Mouse (Mus musculus) hindbrain, embryonic 13.5 days (tissue): ENCODE data around the gene Mertk. TPM values are rescaled to one million over a fixed set of nuclear protein-coding genes. Genes with fewer than 3 reads are reported as not detected.

ENCODE experiments used
- ATAC-seq: fragments of 200-750 bp; cut with Nextera tagmentation; 2 replicates; pipeline ENCODE4 v1.8.0; 2017; ENCODE audit warnings: moderate TSS enrichment; ENCODE audit not compliant: low FRiP score
- H3K27ac ChIP-seq: fragments of 300-500 bp; sonication (generic); 2 replicates; pipeline ENCODE4 v1.5.1; 2015; ENCODE audit warnings: inconsistent platforms, mild to moderate bottlenecking, moderate library complexity
- H3K27me3 ChIP-seq: fragments of 300-500 bp; sonication (generic); 2 replicates; pipeline ENCODE4 v1.6.1; 2015; ENCODE audit warnings: mild to moderate bottlenecking, inconsistent platforms
- H3K36me3 ChIP-seq: fragments of 300-500 bp; sonication (generic); 2 replicates; pipeline ENCODE4 v1.6.1; 2015; ENCODE audit warnings: mild to moderate bottlenecking, inconsistent platforms
- H3K4me1 ChIP-seq: fragments of 300-500 bp; sonication (generic); replicated peaks from 2 replicates; pipeline ENCODE4 v1.6.1; 2015; ENCODE audit warnings: inconsistent platforms
- H3K4me2 ChIP-seq: fragments of 300-500 bp; sonication (generic); 2 replicates; pipeline ENCODE4 v1.6.1; 2015; ENCODE audit warnings: inconsistent platforms, mild to moderate bottlenecking, moderate library complexity
- H3K4me3 ChIP-seq: fragments of 300-500 bp; sonication (generic); 2 replicates; pipeline ENCODE4 v1.5.1; 2015; ENCODE audit warnings: mild to moderate bottlenecking, inconsistent platforms
- H3K9ac ChIP-seq: fragments of 300-500 bp; sonication (generic); 2 replicates; pipeline ENCODE4 v1.6.1; 2015; ENCODE audit warnings: mild to moderate bottlenecking, inconsistent platforms
- H3K9me3 ChIP-seq: fragments of 300-500 bp; sonication (generic); 2 replicates; pipeline ENCODE4 v1.6.1; 2016; ENCODE audit warnings: inconsistent platforms
- WGBS: fragments of 180-500 bp; shearing (Covaris S2); methylation state at CpG from one replicate; pipeline ENCODE4 v1.1.7; 2015; 5-methylcytosine and 5-hydroxymethylcytosine counted together
- polyA plus RNA-seq: library from polyadenylated mRNA; unstranded; fragments of >200 nt; fragmentation: Nextera tagmentation; extraction: Ambion mirVana; gene quantifications from 2 replicates; pipeline ENCODE4 v1.2.1, GENCODE M21; 2015

Gene Mertk
- polyA plus RNA-seq, 1 experiment from 2014 or later: 2.0 TPM

DNA sequence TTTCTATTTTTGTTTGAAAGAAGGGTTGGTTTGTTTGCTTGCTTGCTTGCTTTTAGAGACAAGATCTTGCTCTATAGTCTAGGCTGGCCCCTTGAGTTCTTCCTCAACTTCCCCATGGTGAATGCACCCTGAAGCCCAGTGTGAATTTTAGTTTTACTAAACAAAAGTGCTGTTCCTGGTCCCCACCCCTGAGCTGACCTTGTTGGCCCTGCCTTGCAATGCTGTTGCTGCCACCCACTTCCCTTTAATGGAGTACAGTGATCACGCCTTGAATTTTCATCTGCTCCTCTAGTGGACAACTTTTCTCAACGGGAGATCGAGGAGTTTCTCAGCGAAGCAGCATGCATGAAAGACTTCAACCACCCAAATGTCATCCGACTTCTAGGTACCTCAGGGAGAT is 83.5 kb downstream of the Mertk start:
- 0 out of 2 replicates have a peak, but pooled peaks cover 5% of the 10 kb centered on the region for H3K4me1 ChIP-seq
- no peak overlapping the region for H3K9ac ChIP-seq
- H3K9me3 ChIP-seq: no peaks in the 10 kb centered on the region
- H3K4me2 ChIP-seq: no peak overlapping the region
- WGBS: 90% methylated on average over 5 of the region's 5 CpGs
- no peaks in the 10 kb centered on the region for H3K36me3 ChIP-seq
- no peak for ATAC-seq
- no peaks in the 10 kb centered on the region for H3K27me3 ChIP-seq
- H3K4me3 ChIP-seq: no peak overlapping the region
- H3K27ac ChIP-seq: no peak overlapping the region

DNA sequence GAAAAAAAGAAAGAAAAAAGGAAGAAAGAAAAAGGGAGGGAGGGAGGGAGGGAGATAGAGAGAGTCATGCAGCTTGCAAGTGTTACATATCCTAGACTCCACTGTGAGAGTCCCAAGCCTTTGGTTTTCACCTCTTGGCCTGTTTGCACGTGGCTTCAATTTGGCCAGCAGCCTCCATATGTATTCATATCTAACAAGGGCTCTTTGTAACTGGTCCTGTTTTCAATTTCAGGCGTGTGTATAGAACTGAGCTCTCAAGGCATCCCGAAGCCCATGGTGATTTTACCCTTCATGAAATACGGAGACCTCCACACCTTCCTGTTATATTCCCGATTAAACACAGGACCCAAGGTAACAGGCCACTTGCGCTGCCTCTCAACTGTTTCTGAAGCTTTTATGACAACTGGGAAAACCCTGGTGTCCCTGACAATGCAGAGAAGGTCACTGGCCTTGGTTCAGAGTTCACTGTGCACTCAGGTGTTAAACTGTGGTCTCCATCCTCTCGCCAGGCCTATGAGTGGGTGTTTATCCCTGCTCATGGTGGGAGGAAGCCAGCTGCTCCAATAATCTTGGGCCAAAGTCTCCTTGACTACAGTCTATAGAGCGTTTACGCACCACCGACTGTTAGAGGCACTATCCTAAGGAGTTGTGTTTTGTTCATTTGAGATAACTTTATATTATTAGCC is 85.0 kb downstream of the Mertk start:
- H3K4me1 ChIP-seq: 0 out of 2 replicates have a peak, but pooled peaks cover 5% of the 10 kb centered on the region
- no peak overlapping the region for H3K4me2 ChIP-seq
- WGBS: 76% methylated on average over 10 of the region's 10 CpGs
- no peaks in the 10 kb centered on the region for H3K36me3 ChIP-seq
- no peak overlapping the region for H3K9ac ChIP-seq
- no peak overlapping the region for H3K27ac ChIP-seq
- ATAC-seq: no peak
- H3K27me3 ChIP-seq: no peaks in the 10 kb centered on the region
- no peak overlapping the region for H3K4me3 ChIP-seq
- H3K9me3 ChIP-seq: no peaks in the 10 kb centered on the region

DNA sequence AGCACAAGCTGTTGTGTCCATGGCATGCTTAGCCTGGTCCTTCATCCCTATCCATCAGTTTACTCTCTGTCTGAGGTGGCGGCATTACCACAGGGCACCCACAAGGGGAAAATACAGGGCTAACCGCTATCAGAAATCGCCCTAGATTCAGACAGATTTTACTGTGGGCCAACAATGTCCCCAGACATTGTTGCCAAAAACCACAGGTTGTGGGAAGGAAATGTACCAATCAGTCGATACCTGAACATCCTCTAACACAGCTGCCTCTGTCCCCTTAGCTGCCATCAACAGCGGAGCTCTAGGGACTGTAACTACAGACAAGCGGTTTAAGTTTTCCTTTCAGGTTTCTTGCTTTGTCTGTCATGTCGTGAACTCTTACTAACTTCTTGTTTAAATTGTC is 86.1 kb downstream of the Mertk start:
- Histone ChIP-seq H3K4me3 (no peak overlapping the region), H3K9ac (no peak overlapping the region), H3K9me3 (no peaks in the 10 kb centered on the region), H3K27ac (no peak overlapping the region), H3K36me3 (no peaks in the 10 kb centered on the region), H3K4me2 (no peak overlapping the region), H3K4me1 (0 out of 2 replicates have a peak, but pooled peaks cover 5% of the 10 kb centered on the region), H3K27me3 (no peaks in the 10 kb centered on the region)
- WGBS: 90% methylated on average over 7 of the region's 7 CpGs
- no peak for ATAC-seq

DNA sequence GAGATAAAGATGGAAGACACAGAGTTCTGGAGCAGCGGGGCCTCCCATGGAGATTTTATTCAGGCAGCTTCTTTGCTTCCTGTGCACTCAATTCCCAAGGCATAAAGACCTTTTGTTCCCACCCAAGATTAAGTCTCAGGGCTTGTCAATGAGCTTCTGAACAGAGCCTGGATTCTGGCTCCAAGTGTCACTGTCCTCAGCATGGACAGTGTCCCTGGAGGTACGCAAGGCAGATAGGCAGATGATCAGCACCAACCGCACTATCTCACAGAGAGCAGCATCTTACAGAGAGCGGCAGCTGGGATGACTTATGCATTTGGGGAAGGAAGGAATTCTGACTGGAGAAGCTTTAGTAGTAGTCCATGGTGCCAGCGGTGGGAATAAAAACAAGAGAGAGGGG is 87.6 kb downstream of the Mertk start:
- Histone ChIP-seq H3K36me3 (no peaks in the 10 kb centered on the region), H3K27me3 (no peaks in the 10 kb centered on the region), H3K4me3 (no peak overlapping the region), H3K27ac (no peak overlapping the region), H3K9me3 (no peaks in the 10 kb centered on the region), H3K9ac (no peak overlapping the region), H3K4me2 (no peak overlapping the region), H3K4me1 (0 out of 2 replicates have a peak, but pooled peaks cover 5% of the 10 kb centered on the region)
- ATAC-seq: no peak
- 50% methylated on average over 5 of the region's 5 CpGs for WGBS

DNA sequence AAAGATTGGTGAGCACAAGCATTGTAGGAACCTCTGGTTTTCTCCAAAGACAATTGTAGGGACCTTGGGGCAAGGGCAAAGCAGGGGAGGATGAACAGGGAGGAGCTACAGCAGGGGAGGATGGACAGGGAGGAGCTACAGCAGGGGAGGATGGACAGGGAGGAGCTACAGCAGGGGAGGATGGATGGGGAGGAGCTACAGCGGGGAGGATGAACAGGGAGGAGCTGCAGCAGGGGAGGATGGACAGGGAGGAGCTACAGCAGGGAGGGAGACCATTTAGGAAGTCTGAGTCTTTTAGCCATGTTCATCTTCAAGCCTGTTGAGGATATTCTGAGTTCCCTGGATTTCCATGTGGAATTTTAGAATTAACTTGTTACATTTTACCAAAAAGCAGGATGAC is 88.0 kb downstream of the Mertk start:
- Histone ChIP-seq H3K9ac (no peak overlapping the region), H3K4me1 (0 out of 2 replicates have a peak, but pooled peaks cover 5% of the 10 kb centered on the region), H3K9me3 (no peaks in the 10 kb centered on the region), H3K27ac (no peak overlapping the region), H3K27me3 (no peaks in the 10 kb centered on the region), H3K4me3 (no peak overlapping the region), H3K36me3 (no peaks in the 10 kb centered on the region), H3K4me2 (no peak overlapping the region)
- no peak for ATAC-seq
- WGBS: 73% methylated on average over 1 of the region's 1 CpGs

DNA sequence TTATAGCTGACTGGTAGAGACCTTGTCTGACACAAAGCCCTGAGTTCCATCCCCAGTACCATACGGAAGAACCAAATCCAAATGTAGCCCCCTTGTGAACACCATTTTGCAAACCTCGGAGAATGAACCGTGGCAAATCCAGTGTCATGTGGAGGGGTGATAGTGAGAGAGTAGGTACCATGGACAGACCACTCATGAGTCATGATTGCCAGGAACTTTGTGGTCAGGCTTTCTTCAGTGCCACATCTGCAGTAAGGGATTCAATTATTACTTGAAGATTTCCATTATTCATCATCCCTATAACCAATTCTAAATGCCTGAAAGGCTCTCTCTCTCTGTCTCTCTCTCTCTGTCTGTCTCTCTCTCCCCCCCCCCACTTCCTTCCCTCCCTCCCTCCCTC is 89.0 kb downstream of the Mertk start:
- H3K9me3 ChIP-seq: no peaks in the 10 kb centered on the region
- WGBS: 93% methylated on average over 3 of the region's 3 CpGs
- no peaks in the 10 kb centered on the region for H3K27me3 ChIP-seq

DNA sequence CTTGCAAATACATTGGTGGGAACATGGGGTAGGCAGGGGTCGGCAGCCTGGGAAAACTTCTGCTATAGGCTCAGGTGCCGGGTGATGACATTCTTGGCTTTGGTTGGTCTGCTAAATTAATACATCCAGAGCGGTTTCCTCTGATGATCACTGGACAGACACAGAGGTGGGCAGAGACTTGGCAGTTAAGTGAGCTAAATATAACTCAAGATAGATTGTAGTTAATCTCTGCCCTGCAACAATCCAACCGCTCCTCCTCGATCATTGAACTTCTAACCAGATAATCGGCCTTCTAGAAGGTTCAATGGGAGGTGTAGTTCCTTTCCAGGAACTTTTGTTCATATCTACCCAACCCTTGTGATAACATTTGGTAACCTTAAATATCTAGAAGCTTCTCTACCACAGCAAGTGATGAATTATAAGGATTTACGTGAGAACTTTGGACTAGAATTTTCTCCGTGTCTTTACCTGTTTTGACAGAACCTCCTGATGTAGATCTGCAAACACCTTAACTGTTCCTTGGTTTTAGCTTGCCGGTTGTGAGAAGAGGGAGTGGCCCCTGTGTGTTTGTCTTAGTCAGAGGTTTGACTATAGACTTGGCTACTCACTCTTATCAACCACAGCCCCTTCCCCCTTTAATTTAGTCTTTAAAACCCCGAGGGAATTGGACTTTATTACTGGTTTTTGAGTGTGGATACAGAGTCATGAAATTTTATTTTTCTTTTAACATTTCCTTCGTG is 92.3 kb downstream of the Mertk start:
- no peak overlapping the region for H3K27ac ChIP-seq
- H3K27me3 ChIP-seq: no peaks in the 10 kb centered on the region
- H3K9me3 ChIP-seq: no peaks in the 10 kb centered on the region
- H3K4me2 ChIP-seq: no peak overlapping the region
- 0 out of 2 replicates have a peak, but pooled peaks cover 5% of the 10 kb centered on the region for H3K4me1 ChIP-seq
- no peak for ATAC-seq
- no peaks in the 10 kb centered on the region for H3K36me3 ChIP-seq
- 89% methylated on average over 11 of the region's 11 CpGs for WGBS
- no peak overlapping the region for H3K9ac ChIP-seq
- no peak overlapping the region for H3K4me3 ChIP-seq

More for the DNA sequence above, 89.0 kb downstream of the Mertk start:
- no peak overlapping the region for H3K27ac ChIP-seq
- H3K36me3 ChIP-seq: no peaks in the 10 kb centered on the region
- H3K4me3 ChIP-seq: no peak overlapping the region
- no peak for ATAC-seq
- 0 out of 2 replicates have a peak, but pooled peaks cover 5% of the 10 kb centered on the region for H3K4me1 ChIP-seq
- H3K9ac ChIP-seq: no peak overlapping the region
- H3K4me2 ChIP-seq: no peak overlapping the region

DNA sequence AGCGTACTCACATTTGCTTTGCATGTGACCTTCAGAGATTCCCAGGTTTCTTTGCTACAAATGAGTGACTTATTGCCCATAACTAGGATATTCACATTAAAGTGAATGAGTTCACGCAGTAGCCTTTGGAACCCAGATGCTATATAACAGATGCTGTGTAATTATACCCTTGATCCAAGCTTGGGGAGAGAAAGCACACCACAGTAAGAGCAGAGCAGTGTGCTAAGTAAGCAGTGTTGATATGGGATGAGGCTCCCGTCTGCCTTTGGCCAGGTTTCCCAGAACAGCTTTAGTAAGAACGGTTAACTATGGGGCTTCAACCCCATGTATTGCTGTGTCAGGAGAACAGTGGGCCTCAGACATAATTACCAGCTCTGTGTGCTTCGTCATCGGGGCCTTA is 95.2 kb downstream of the Mertk start:
- ATAC-seq: no peak
- 51% methylated on average over 6 of the region's 6 CpGs for WGBS
- H3K36me3 ChIP-seq: no peaks in the 10 kb centered on the region
- H3K27me3 ChIP-seq: no peaks in the 10 kb centered on the region
- H3K4me2 ChIP-seq: no peak overlapping the region
- H3K27ac ChIP-seq: no peak overlapping the region
- H3K4me1 ChIP-seq: no peaks in the 10 kb centered on the region
- H3K9ac ChIP-seq: no peak overlapping the region
- no peak overlapping the region for H3K4me3 ChIP-seq
- no peaks in the 10 kb centered on the region for H3K9me3 ChIP-seq

DNA sequence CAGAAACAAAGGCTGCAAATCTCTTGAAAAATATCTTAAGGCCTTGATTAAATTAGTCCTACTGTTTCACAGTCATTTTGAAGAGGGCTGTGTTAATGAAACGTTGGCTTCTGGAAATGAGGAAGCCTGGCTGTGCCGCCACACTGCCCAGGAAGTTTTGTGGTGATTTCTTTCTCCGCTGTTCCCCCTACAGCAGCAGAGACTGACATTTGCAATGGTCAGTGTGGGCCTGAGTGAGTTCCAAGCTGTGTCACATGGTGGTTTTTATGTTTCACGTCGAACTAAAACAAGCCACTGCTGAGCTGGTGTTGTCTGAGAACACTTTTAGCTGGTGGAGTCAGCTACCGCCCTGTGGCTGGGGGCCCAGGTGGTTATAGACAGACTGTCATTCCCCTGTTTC is 97.7 kb downstream of the Mertk start:
- Histone ChIP-seq H3K9ac (no peak overlapping the region), H3K4me2 (no peak overlapping the region), H3K9me3 (no peaks in the 10 kb centered on the region), H3K27me3 (no peaks in the 10 kb centered on the region), H3K27ac (no peak overlapping the region), H3K4me3 (no peak overlapping the region), H3K36me3 (no peaks in the 10 kb centered on the region; the same call in 1 of the 2 replicates), H3K4me1 (no peaks in the 10 kb centered on the region)
- no peak for ATAC-seq
- 78% methylated on average over 6 of the region's 6 CpGs for WGBS

DNA sequence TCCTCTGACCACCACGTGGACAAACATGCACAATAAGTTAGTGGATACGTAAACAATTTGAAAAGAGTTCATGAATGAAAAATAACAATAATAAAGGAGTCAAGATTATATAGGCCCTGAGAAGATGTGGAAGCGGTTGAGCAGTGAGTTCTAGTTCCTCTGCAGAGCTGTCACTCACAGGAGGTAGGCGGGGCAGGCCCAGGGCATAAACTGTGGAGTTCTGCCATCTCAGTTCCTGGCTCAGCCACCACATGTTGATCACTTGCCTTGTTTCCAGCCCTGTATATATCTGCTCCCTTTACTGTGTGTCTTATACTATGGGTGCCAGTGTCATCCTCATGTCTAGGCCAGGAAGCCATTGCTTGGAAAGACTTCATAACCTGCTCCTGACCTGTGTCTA is 104.7 kb downstream of the Mertk start:
- Histone ChIP-seq H3K9ac (no peak overlapping the region), H3K27me3 (no peaks in the 10 kb centered on the region), H3K4me1 (no peaks in the 10 kb centered on the region), H3K36me3 (no peaks in the 10 kb centered on the region; the same call in 1 of the 2 replicates), H3K4me3 (no peak overlapping the region), H3K27ac (no peak overlapping the region), H3K9me3 (no peaks in the 10 kb centered on the region), H3K4me2 (no peak overlapping the region)
- WGBS: 94% methylated on average over 4 of the region's 4 CpGs
- ATAC-seq: no peak

DNA sequence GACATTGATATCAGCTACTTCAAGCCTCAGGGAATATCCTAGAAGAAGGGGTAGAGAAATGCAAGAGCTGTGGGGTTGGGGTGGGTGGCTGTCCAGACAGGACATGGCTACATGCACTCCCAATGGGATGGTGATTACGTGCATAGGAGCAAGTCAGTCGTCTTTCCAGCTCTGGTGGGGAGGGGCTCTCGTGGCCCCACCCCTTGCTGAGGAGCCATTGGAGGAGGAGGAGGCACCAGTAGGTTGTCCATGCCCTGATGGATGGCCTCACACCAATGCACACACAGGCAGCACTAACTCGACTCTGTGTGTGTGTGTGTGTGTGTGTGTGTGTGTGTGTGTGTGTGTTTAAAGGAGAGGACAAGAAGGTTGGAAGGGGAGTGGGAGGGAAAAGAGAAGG is 106.6 kb downstream of the Mertk start:
- no peaks in the 10 kb centered on the region for H3K36me3 ChIP-seq
- no peak overlapping the region for H3K4me3 ChIP-seq
- H3K9ac ChIP-seq: no peak overlapping the region
- ATAC-seq: no peak
- H3K9me3 ChIP-seq: no peaks in the 10 kb centered on the region
- WGBS: 67% methylated on average over 4 of the region's 4 CpGs
- H3K4me2 ChIP-seq: no peak overlapping the region
- H3K27ac ChIP-seq: no peak overlapping the region
- H3K4me1 ChIP-seq: no peaks in the 10 kb centered on the region
- no peaks in the 10 kb centered on the region for H3K27me3 ChIP-seq

DNA sequence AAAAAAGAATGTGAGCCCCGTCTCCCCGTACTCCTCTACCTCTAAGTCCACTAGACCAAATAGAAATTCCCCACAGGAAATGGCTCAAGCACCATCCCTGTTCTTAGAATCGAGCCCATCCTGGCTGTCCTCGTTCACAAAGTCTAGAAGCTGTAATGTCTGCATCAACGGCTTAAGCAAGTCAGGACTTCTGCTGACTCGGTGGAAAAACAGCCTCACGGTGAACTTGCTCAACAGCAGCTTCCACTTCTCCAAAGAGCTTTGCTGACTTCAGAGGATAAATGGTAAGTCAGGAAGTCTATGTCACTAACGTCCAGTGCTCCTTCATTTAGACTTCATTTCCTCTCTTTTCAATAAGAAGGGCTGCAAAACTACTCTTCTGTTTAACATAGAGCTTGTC is 107.8 kb downstream of the Mertk start:
- H3K27ac ChIP-seq: no peak overlapping the region
- 81% methylated on average over 8 of the region's 8 CpGs for WGBS
- ATAC-seq: no peak
- H3K4me2 ChIP-seq: no peak overlapping the region
- H3K4me3 ChIP-seq: no peak overlapping the region
- no peaks in the 10 kb centered on the region for H3K36me3 ChIP-seq
- no peaks in the 10 kb centered on the region for H3K4me1 ChIP-seq
- H3K27me3 ChIP-seq: no peaks in the 10 kb centered on the region
- H3K9me3 ChIP-seq: no peaks in the 10 kb centered on the region
- no peak overlapping the region for H3K9ac ChIP-seq

DNA sequence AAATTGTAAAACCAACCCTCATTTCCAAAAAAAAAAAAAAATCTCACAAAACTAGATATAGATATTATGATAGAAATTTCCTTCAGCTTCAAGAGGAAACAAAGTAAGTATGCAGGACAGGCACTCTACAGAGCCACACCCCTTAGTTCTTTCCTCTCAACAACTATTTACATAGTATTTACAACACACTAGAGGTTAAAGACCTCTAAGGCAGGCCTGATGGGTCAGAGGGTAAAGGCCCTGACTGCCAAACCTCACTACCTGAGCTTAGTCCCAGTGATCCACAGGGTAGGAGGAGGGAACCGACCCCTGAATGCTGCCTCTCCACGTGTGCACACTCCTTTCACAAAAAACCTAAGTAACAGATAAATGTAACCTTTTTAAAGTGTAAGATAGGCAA is 114.0 kb downstream of the Mertk start:
- Histone ChIP-seq H3K9ac (no peak overlapping the region), H3K4me1 (no peaks in the 10 kb centered on the region), H3K9me3 (no peaks in the 10 kb centered on the region), H3K36me3 (no peaks in the 10 kb centered on the region), H3K4me3 (no peak overlapping the region), H3K27me3 (no peaks in the 10 kb centered on the region), H3K27ac (no peak overlapping the region), H3K4me2 (no peak overlapping the region)
- WGBS: 14% methylated on average over 2 of the region's 2 CpGs
- no peak for ATAC-seq
